Mouse (Mus musculus) embryonic facial prominence, embryonic 15.5 days (tissue): ENCODE measurements around the gene Polr2h. TPM values are rescaled to one million over a fixed set of nuclear protein-coding genes. Genes with fewer than 3 reads are reported as not detected.

Experiments used
- ATAC-seq: fragments of 200-750 bp; cut with Nextera tagmentation; 2 replicates; pipeline ENCODE4 v1.8.0; 2017; ENCODE audit warnings: low read depth, moderate TSS enrichment; ENCODE audit not compliant: insufficient number of reproducible peaks, low FRiP score, low TSS enrichment
- H3K27ac ChIP-seq: fragments of 300-500 bp; sonication (generic); replicated peaks from 2 replicates; pipeline ENCODE4 v1.5.1; 2015; ENCODE audit warnings: mild to moderate bottlenecking, inconsistent platforms
- H3K27me3 ChIP-seq: fragments of 300-500 bp; sonication (generic); 2 replicates; pipeline ENCODE4 v1.6.1; 2015; ENCODE audit warnings: inconsistent platforms
- H3K36me3 ChIP-seq: fragments of 300-500 bp; sonication (generic); 2 replicates; pipeline ENCODE4 v1.6.1; 2015; ENCODE audit warnings: mild to moderate bottlenecking, inconsistent platforms
- H3K4me1 ChIP-seq: fragments of 300-500 bp; sonication (generic); 2 replicates; pipeline ENCODE4 v1.6.1; 2015; ENCODE audit warnings: inconsistent platforms
- H3K4me2 ChIP-seq: fragments of 300-500 bp; sonication (generic); replicated peaks from 2 replicates; pipeline ENCODE4 v1.6.1; 2015; ENCODE audit warnings: mild to moderate bottlenecking, inconsistent platforms
- H3K4me3 ChIP-seq: fragments of 300-500 bp; sonication (generic); replicated peaks from 2 replicates; pipeline ENCODE4 v1.5.1; 2015; ENCODE audit warnings: mild to moderate bottlenecking, inconsistent platforms
- H3K9ac ChIP-seq: fragments of 300-500 bp; sonication (generic); 2 replicates; pipeline ENCODE4 v1.6.1; 2015; ENCODE audit warnings: inconsistent platforms
- H3K9me3 ChIP-seq: fragments of 300-500 bp; sonication (generic); replicated peaks from 2 replicates; pipeline ENCODE4 v1.6.1; 2016; ENCODE audit warnings: inconsistent platforms
- WGBS: fragments of 180-500 bp; shearing (Covaris S2); methylation state at CpG from one replicate; pipeline ENCODE4 v1.1.7; 2015; 5-methylcytosine and 5-hydroxymethylcytosine counted together
- polyA plus RNA-seq: library from polyadenylated mRNA; unstranded; fragments of >200 nt; fragmentation: Nextera tagmentation; extraction: Ambion mirVana; gene quantifications from 2 replicates; pipeline ENCODE4 v1.2.1, GENCODE M21; 2015

The Polr2h gene
- polyA plus RNA-seq, 1 experiment from 2014 or later: 90.0 TPM

DNA sequence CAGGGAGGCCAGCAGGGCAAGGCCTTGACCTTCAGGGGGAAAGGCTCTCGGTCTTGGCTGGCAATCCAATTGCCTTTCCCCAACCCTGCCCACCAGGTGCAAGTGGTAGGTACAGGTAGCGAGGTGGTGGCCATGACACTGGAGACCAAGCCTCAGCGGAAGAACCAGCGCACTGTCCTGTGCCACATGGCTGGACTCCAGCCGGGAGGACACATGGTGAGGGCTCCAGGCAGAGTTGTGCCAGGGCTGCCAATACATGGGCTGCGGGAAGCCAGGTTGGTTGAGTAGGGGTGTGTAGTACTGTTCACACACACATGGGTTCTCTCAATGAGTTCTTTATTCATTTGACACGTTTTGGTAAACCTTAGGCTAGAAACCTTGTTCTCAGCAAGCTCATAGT lies 18.7 kb downstream of the Polr2h start:
- WGBS: 90% methylated on average over 7 of the region's 7 CpGs
- no peak overlapping the region for H3K4me3 ChIP-seq
- no peak overlapping the region for H3K27ac ChIP-seq
- H3K36me3 ChIP-seq: 0 out of 2 replicates have a peak, but pooled peaks cover 6% of the 10 kb centered on the region
- ATAC-seq: no peak
- no peaks in the 10 kb centered on the region for H3K9me3 ChIP-seq
- H3K27me3 ChIP-seq: peaks cover 27% of the 10 kb centered on the region
- no peak overlapping the region for H3K4me2 ChIP-seq
- H3K4me1 ChIP-seq: peaks cover 28% of the 10 kb centered on the region
- no peak overlapping the region for H3K9ac ChIP-seq

DNA sequence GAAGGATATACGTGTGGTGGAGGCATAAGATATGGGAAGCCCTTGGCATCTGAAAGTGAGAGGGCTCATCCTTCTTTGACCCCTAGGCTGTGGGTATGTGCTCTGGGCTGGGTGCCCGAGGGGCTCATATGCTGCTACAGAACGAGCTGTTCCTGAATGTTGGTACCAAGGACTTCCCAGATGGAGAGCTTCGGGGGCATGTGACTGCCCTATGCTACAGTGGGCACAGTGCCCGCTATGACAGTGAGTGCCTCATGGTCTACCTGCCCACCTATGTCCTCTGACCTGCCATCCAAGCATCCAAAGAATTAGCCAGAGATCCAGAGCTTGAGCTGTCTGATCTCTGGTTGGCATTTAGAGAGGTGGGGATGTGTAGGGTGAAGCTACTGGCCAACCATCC lies 19.4 kb downstream of the Polr2h start:
- H3K27me3 ChIP-seq: peaks cover 27% of the 10 kb centered on the region
- peaks cover 26% of the 10 kb centered on the region for H3K4me1 ChIP-seq
- 0 out of 2 replicates have a peak, but pooled peaks cover 6% of the 10 kb centered on the region for H3K36me3 ChIP-seq
- 92% methylated on average over 5 of the region's 5 CpGs for WGBS
- no peak for ATAC-seq
- H3K9me3 ChIP-seq: no peaks in the 10 kb centered on the region
- H3K4me3 ChIP-seq: no peak overlapping the region
- no peak overlapping the region for H3K4me2 ChIP-seq
- no peak overlapping the region for H3K9ac ChIP-seq
- no peak overlapping the region for H3K27ac ChIP-seq

DNA sequence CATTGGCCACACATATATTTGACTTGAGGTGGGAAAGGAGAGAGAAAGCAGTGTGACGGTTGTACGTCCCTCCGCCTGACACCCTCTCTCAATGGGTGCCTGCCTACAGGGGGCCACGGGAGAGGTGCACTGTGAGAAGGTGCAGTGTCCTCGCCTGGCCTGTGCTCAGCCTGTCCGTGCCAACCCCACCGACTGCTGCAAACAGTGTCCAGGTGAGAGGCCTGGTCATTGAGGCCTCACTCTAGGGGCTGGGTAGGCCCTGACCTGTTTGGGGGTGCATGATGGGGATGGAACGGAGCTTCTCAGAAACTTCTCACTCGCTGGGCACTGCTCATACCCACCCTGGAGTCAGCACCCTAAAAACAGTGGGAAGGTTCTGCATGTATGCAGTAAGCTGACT lies 22.4 kb downstream of the Polr2h start:
- Histone ChIP-seq H3K36me3 (0 out of 2 replicates have a peak, but pooled peaks cover 6% of the 10 kb centered on the region), H3K9ac (no peak overlapping the region), H3K4me3 (no peak overlapping the region), H3K4me2 (no peak overlapping the region), H3K4me1 (no peaks in the 10 kb centered on the region), H3K9me3 (no peaks in the 10 kb centered on the region), H3K27ac (no peak overlapping the region), H3K27me3 (peaks cover 14% of the 10 kb centered on the region)
- ATAC-seq: no peak
- 91% methylated on average over 9 of the region's 9 CpGs for WGBS

DNA sequence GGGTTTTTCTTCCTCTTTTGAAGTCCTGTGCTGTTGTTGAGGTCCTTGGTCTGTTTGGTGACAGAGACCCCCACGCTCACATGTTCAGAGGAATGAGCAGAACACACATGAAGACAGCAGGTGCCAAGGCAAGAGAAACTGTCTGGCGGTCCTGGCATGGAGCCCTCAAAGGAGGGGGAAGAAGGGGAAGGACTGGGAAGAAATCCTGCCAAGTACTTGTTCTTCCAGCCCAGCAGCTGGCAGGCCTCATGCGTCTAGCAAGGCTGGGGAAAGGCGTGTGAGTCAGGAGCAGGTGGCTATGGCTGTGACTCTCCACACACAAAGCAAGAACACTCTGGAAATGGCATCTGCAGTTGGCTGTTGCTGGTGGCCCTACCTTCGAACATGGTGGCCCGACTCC lies 29.2 kb downstream of the Polr2h start:
- no peak for ATAC-seq
- Histone ChIP-seq H3K9ac (no peak overlapping the region), H3K4me2 (no peak overlapping the region), H3K36me3 (no peaks in the 10 kb centered on the region), H3K27me3 (no peaks in the 10 kb centered on the region), H3K4me3 (no peak overlapping the region), H3K27ac (no peak overlapping the region), H3K9me3 (no peaks in the 10 kb centered on the region), H3K4me1 (no peaks in the 10 kb centered on the region)
- WGBS: 53% methylated on average over 6 of the region's 6 CpGs

DNA sequence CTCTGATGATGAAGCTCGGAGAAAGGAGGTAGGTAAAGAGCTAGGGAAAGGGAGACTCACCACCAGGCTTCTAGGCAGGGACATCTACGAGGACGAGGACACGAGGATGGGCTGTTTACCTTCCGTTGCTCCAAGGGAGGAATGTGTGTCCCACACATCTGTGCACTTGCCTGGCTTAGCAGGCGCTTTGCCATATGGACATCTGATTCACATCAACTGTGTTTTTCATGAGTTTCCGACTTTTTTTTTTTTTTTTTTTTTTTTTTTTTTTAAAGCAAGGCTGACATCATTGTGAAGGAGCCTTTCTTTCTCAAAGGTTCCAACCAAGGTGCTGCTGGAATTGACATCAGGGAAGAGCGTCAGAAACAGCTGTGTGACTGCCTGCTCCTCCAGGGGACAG lies 33.1 kb downstream of the Polr2h start:
- 17% methylated on average over 8 of the region's 8 CpGs for WGBS
- H3K4me1 ChIP-seq: no peaks in the 10 kb centered on the region
- H3K4me2 ChIP-seq: no peak overlapping the region

DNA sequence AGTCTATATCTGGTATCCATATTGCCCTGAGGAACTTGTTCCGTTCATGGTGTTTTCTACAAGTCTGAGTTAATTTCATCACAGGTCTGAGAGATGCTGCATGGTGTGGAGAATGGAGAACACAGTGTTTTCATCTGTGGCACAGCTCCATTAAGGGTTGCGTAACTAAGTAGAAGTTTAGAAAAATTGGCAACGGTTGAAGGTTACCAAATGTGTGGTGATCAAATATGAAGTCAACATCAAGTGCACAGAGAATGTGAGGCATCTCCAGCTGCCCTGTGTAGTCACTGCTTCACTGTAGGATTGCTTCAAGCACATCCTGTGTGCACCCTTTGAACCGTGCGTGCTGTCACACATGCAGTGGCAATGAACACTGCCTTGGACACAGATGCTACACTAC lies 38.6 kb downstream of the Polr2h start:
- ATAC-seq: no peak
- no peak overlapping the region for H3K9ac ChIP-seq
- no peak overlapping the region for H3K4me3 ChIP-seq
- no peaks in the 10 kb centered on the region for H3K9me3 ChIP-seq
- no peak overlapping the region for H3K4me2 ChIP-seq
- WGBS: 79% methylated on average over 5 of the region's 5 CpGs
- H3K36me3 ChIP-seq: no peaks in the 10 kb centered on the region
- H3K4me1 ChIP-seq: no peaks in the 10 kb centered on the region
- H3K27ac ChIP-seq: no peak overlapping the region
- no peaks in the 10 kb centered on the region for H3K27me3 ChIP-seq

More for the DNA sequence above, 33.1 kb downstream of the Polr2h start:
- H3K9ac ChIP-seq: no peak overlapping the region
- H3K27me3 ChIP-seq: no peaks in the 10 kb centered on the region
- ATAC-seq: no peak
- no peaks in the 10 kb centered on the region for H3K36me3 ChIP-seq
- no peak overlapping the region for H3K4me3 ChIP-seq
- H3K9me3 ChIP-seq: no peaks in the 10 kb centered on the region
- no peak overlapping the region for H3K27ac ChIP-seq

DNA sequence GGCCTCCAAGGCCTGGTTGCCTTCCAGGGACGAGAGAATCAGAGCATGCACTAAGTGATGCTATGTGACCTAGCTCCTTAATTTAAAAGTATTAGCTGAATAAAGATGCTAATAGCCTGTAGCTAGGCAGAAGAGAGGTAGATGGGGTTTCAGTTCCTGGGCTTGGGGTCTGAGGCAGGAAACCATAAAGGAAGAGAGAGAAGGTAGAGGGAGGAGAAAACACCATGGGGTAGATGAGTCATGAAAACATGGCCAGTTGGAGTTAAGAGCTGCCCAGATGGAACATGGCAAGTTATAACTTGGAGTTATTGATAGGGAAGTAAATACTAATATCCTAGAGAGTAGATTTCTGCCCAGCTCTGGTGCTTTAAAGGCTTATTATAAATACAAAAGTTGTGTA lies 39.9 kb downstream of the Polr2h start:
- no peak overlapping the region for H3K4me3 ChIP-seq
- H3K9ac ChIP-seq: no peak overlapping the region
- WGBS: 77% methylated on average over 1 of the region's 1 CpGs
- no peaks in the 10 kb centered on the region for H3K9me3 ChIP-seq
- H3K4me2 ChIP-seq: no peak overlapping the region
- H3K27ac ChIP-seq: no peak overlapping the region
- H3K27me3 ChIP-seq: no peaks in the 10 kb centered on the region
- ATAC-seq: no peak
- H3K4me1 ChIP-seq: no peaks in the 10 kb centered on the region
- no peaks in the 10 kb centered on the region for H3K36me3 ChIP-seq

DNA sequence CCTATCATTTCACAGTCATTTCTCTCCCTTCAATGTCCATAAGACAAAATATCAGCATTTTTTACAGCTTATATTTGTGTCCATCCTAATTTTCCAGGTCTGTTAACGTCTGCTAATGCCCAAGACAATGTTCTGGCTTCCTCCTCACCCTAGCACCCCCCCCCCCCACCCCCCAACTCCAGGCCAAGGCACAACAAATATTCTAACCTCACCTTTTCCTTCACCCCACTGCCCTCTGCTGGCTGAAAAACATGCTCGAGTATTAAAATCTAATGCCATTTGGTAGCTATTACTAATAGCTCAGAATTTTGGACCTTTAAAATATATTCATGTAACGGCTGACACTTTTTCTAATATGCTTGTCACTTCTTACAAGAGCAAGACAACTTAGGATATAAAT lies 44.2 kb downstream of the Polr2h start:
- 7% methylated on average over 3 of the region's 3 CpGs for WGBS
- Histone ChIP-seq H3K4me3 (no peak overlapping the region), H3K27me3 (no peaks in the 10 kb centered on the region), H3K9me3 (no peaks in the 10 kb centered on the region), H3K4me2 (no peak overlapping the region), H3K27ac (no peak overlapping the region), H3K4me1 (no peaks in the 10 kb centered on the region), H3K9ac (no peak overlapping the region), H3K36me3 (no peaks in the 10 kb centered on the region)
- no peak for ATAC-seq

DNA sequence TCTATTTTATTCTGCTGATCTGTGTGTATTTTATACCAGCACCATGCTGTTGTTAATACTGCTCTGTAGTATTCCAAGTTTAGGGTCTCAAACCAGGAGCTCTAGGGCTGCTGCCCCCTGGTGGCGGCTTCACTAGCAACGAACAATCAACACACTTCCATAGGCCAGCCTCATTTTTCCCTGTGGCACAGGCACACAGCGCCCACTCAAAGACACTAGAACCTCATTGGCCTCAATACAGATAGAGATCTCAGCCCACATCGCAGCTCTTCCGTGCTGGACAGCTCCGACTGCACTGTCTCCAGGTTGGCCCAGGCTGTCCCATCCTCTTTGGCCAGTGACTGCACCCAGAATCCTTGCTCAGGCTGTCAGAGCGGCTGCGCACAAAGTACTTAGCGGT lies 47.8 kb downstream of the Polr2h start:
- no peak for ATAC-seq
- Histone ChIP-seq H3K4me3 (no peak overlapping the region), H3K9me3 (no peaks in the 10 kb centered on the region), H3K36me3 (no peaks in the 10 kb centered on the region), H3K4me1 (no peaks in the 10 kb centered on the region), H3K4me2 (no peak overlapping the region), H3K27me3 (no peaks in the 10 kb centered on the region), H3K9ac (no peak overlapping the region), H3K27ac (no peak overlapping the region)
- WGBS: 50% methylated on average over 9 of the region's 9 CpGs

Other genes with a start within 250 kb of the Polr2h start
- 92.9 and 95.2 TPM in 2 replicates for gene Eif2b5, start 218.8 kb upstream of the Polr2h start, polyA plus RNA-seq
- gene Dvl3, start 200.7 kb upstream of the Polr2h start, polyA plus RNA-seq: 26.0 and 31.0 TPM in 2 replicates
- gene Ap2m1, start 182.2 kb upstream of the Polr2h start, polyA plus RNA-seq: 562 and 584 TPM in 2 replicates
- 65.0 and 70.2 TPM in 2 replicates for gene Abcf3, start 169.1 kb upstream of the Polr2h start, polyA plus RNA-seq
- gene Vwa5b2, start 128.2 kb upstream of the Polr2h start, polyA plus RNA-seq: 2.4 and 4.9 TPM in 2 replicates
- 29.2 and 31.3 TPM in 2 replicates for gene Eef1akmt4, start 106.1 kb upstream of the Polr2h start, polyA plus RNA-seq
- not detected in 2 replicates for gene Gm49333, start 106.1 kb upstream of the Polr2h start, polyA plus RNA-seq
- 36.3 and 39.4 TPM in 2 replicates for gene Alg3, start 105.9 kb upstream of the Polr2h start, polyA plus RNA-seq
- 1.7 and 1.9 TPM in 2 replicates for gene Camk2n2, start 96.4 kb upstream of the Polr2h start, polyA plus RNA-seq
- 7.3 and 8.2 TPM in 2 replicates for gene Ece2, start 87.8 kb upstream of the Polr2h start, polyA plus RNA-seq
- 293 and 297 TPM in 2 replicates for gene Psmd2, start 66.0 kb upstream of the Polr2h start, polyA plus RNA-seq
- 177 and 188 TPM in 2 replicates for gene Eif4g1, start 49.4 kb upstream of the Polr2h start, polyA plus RNA-seq
- gene Fam131a, start 24.4 kb upstream of the Polr2h start, polyA plus RNA-seq: 14.0 and 15.3 TPM in 2 replicates
- 15.6 and 16.0 TPM in 2 replicates for gene Clcn2, start 81 bp downstream of the Polr2h start, polyA plus RNA-seq
- gene Chrd, start 15.5 kb downstream of the Polr2h start, polyA plus RNA-seq: 8.5 and 10.8 TPM in 2 replicates
- gene Thpo, start 16.8 kb downstream of the Polr2h start, polyA plus RNA-seq: 1.3 and 1.6 TPM in 2 replicates